Mouse (Mus musculus): Measurements from ENCODE around the gene Ear1.
"Not testable (repeated sequence)": the region's sequence is repeated elsewhere in the genome, so short reads cannot be mapped to it uniquely, and the experiment has no call there.

Gene Ear1

GRCm38 (mm10) chr14:43796069-43796904 is 79.0 kb downstream of the Ear1 start:
- no peak for DNase-seq

GRCm38 (mm10) chr14:43793811-43794210 is 81.5 kb downstream of the Ear1 start:
- DNase-seq: not testable (repeated sequence)

- not testable (repeated sequence) for DNase-seq
Measured at GRCm38 (mm10) chr14:43784645-43785044, 90.7 kb downstream of the Ear1 start, which contains the start of gene Gm8180. Gene Gm8180 (minus strand): TSS chr14:43784745.
